Mouse (Mus musculus): ENCODE results near the gene Vil1. TPM values are rescaled to one million over a fixed set of nuclear protein-coding genes. Genes with fewer than 3 reads are reported as not detected.

Vil1 gene
- polyA plus RNA-seq, 1 experiment from 2014 or later, result 0.81 TPM

DNA sequence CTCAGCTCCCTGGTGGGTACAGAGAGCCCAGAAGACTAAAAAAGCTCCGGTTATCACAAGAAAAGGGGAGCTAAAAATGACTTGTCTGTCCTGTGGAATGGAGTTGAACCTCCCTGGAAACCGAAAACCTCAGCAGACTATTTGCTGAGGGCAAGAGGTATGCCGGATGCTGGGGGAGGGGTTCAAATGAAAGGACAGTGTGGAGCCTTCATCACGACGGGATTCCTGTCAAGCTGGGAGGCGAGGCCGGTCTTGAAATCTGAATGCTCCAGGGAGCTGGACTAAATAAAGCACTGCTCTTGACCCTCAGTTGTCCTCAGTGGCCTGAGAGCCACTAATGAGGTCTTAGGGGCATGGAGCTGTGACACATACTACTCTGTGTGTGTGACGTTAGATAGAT is 14.0 kb downstream of the Vil1 start:
- 0 out of 2 replicates have a peak, but pooled peaks cover 19% of the 10 kb centered on the region for H3K27me3 ChIP-seq (replicated peaks)
- H3K4me3 ChIP-seq, result no peak overlapping the region
- H3K27ac ChIP-seq, result no peak overlapping the region
- no peaks in the 10 kb centered on the region for H3K9me3 ChIP-seq (replicated peaks)
- no peak for ATAC-seq
- no peaks in the 10 kb centered on the region for H3K4me1 ChIP-seq
- 44% methylated on average over 8 of the region's 8 CpGs for WGBS (ENCODE audit: insufficient replicate concordance)
- H3K36me3 ChIP-seq, result no peaks in the 10 kb centered on the region
- no peak overlapping the region for H3K4me2 ChIP-seq
- no peak overlapping the region for H3K9ac ChIP-seq

DNA sequence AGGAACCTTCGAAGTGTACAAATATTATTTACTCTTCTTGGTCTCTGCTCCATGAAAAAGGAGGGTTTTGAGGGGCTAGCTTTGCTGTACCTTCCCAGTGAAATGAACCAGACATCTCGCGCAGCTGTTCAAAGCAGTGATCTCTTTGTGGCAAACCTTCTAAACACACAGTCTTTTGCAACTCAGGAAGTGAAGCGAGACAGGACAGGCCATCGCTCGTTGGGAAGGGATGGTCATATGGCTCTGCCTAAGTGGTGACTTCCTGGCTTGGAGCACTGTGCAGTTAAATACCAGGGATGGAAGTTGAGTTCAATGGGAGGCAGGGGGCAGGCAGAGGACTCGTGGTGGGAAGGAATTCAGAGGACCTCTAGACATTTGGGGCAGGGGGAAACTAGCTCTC is 16.7 kb downstream of the Vil1 start:
- 0 out of 2 replicates have a peak, but pooled peaks cover 9% of the 10 kb centered on the region for H3K27me3 ChIP-seq (replicated peaks)
- H3K27ac ChIP-seq, result no peak overlapping the region
- H3K4me3 ChIP-seq, result no peak overlapping the region
- no peaks in the 10 kb centered on the region for H3K9me3 ChIP-seq (replicated peaks)
- H3K36me3 ChIP-seq, result no peaks in the 10 kb centered on the region
- ATAC-seq, result no peak
- H3K4me1 ChIP-seq, result peaks cover 7% of the 10 kb centered on the region; the same call in 1 of the 2 replicates
- 34% methylated on average over 7 of the region's 7 CpGs for WGBS (ENCODE audit: insufficient replicate concordance)
- no peak overlapping the region for H3K9ac ChIP-seq
- H3K4me2 ChIP-seq, result no peak overlapping the region

DNA sequence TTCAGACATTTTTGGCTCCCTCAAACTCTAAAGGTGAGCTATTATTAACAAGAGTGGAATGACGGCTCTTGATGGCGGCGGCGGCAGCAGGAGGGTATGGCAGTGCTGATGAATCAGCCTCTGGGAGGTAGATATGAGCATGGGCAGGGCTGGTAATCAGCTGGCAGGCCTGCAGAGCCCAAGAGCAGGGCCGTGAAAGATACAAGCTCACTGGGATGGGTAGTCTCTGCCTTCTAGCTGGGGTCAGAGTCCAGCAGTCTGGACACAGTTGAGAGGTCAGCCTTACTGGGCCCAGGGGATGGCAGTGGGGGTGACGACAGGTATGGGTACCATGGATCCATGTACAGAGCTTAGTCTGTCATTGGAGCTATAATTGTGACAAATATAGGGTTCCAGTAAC is 24.0 kb downstream of the Vil1 start:
- Histone ChIP-seq H3K9ac (no peak overlapping the region), H3K9me3 (replicated peaks) (no peaks in the 10 kb centered on the region), H3K4me1 (peaks cover 43% of the 10 kb centered on the region), H3K4me2 (no peak overlapping the region), H3K36me3 (peaks cover 40% of the 10 kb centered on the region), H3K27ac (peak overlapping the region; percentile 6; the same call in 1 of the 2 replicates), H3K27me3 (replicated peaks) (no peaks in the 10 kb centered on the region), H3K4me3 (no peak overlapping the region)
- ATAC-seq, result peak; percentile 71
- 66% methylated on average over 6 of the region's 6 CpGs for WGBS (ENCODE audit: insufficient replicate concordance)

DNA sequence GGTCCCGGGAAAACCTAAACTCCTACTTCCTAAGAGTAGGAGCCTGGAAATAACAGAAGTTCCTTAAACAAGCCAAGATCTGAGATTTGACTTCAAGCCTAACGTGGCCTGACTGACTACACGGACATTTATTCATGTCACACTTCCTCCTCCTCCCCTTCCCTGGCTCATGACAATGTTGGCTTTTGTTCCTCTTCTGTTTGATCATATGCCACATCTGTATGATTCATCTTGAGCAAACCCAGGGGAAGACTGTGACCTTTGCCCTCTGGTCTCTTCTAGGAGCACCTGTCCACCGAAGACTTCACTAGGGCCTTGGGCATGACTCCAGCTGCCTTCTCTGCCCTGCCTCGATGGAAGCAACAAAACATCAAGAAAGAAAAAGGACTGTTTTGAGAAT is 25.4 kb downstream of the Vil1 start:
- no peaks in the 10 kb centered on the region for H3K9me3 ChIP-seq (replicated peaks)
- no peak for ATAC-seq
- no peaks in the 10 kb centered on the region for H3K27me3 ChIP-seq (replicated peaks)
- H3K9ac ChIP-seq, result no peak overlapping the region
- H3K4me2 ChIP-seq, result no peak overlapping the region
- peaks cover 54% of the 10 kb centered on the region for H3K36me3 ChIP-seq
- H3K4me3 ChIP-seq, result no peak overlapping the region
- H3K27ac ChIP-seq, result no peak overlapping the region
- WGBS (ENCODE audit: insufficient replicate concordance), result 70% methylated on average over 5 of the region's 5 CpGs
- peaks cover 36% of the 10 kb centered on the region for H3K4me1 ChIP-seq

DNA sequence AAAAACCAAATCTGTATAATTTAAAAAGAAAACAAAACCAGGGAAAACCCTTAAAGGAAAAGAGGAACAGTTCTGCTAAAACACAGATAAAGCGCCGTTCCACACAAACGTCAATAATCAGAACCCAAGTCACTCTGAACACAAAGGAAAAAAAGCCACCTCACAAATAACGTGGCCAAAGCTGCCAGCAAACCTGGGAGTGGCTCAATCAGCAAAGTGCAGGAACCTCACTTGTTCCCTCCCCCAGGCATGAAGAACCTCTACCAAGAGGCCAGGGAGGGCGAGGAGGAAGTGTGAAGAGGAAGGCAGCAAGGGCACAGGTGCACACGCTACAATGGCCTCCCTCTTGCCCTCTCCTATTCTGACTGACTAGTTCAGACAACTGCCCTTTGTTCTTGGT is 26.4 kb downstream of the Vil1 start:
- Histone ChIP-seq H3K36me3 (peaks cover 64% of the 10 kb centered on the region), H3K4me3 (no peak overlapping the region), H3K27me3 (replicated peaks) (no peaks in the 10 kb centered on the region), H3K4me1 (peaks cover 35% of the 10 kb centered on the region), H3K9me3 (replicated peaks) (no peaks in the 10 kb centered on the region), H3K4me2 (no peak overlapping the region), H3K27ac (peak overlapping the region; percentile 33), H3K9ac (no peak overlapping the region)
- WGBS (ENCODE audit: insufficient replicate concordance), result 24% methylated on average over 6 of the region's 6 CpGs
- ATAC-seq, result peak; percentile 78

DNA sequence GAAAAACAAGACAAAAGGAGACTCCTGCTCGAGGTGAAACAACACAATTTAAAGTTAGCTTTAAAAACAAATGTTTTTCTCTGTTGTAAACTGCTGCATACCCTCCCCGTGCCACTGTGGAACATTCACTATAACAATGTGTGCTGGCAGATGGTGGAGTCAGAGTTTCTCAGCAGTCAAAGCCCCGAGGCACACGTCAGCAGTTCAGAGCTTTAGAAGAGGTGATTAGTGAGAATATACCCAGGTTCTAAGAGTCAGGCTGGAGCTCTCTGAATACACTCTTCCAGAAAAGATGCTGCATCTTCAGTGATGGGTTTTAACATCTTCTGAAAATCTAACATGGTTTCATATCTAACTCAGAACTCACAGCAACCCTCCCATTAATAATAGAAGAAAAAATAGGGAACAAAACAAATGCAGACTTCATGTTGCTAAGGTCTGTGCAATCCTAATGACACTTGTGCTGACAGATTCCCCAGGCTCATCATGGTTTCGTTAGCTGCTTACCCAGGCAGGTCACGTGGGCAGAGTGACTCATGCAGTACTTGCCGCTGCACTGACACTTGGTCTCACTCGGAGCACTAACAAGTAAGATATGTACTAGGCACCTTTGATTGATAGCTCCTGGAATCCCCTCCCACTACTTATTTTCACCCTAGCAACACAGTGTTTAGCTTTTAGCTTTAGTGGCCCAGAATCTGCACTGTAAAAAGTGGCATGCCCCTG is 28.7 kb downstream of the Vil1 start:
- H3K27me3 ChIP-seq (replicated peaks), result no peaks in the 10 kb centered on the region
- peaks cover 29% of the 10 kb centered on the region for H3K4me1 ChIP-seq
- 68% methylated on average over 8 of the region's 8 CpGs for WGBS (ENCODE audit: insufficient replicate concordance)
- H3K27ac ChIP-seq, result no peak overlapping the region
- no peak overlapping the region for H3K4me2 ChIP-seq
- no peak overlapping the region for H3K4me3 ChIP-seq
- H3K9me3 ChIP-seq (replicated peaks), result no peaks in the 10 kb centered on the region
- H3K9ac ChIP-seq, result no peak overlapping the region
- no peak for ATAC-seq
- H3K36me3 ChIP-seq, result peaks cover 83% of the 10 kb centered on the region

DNA sequence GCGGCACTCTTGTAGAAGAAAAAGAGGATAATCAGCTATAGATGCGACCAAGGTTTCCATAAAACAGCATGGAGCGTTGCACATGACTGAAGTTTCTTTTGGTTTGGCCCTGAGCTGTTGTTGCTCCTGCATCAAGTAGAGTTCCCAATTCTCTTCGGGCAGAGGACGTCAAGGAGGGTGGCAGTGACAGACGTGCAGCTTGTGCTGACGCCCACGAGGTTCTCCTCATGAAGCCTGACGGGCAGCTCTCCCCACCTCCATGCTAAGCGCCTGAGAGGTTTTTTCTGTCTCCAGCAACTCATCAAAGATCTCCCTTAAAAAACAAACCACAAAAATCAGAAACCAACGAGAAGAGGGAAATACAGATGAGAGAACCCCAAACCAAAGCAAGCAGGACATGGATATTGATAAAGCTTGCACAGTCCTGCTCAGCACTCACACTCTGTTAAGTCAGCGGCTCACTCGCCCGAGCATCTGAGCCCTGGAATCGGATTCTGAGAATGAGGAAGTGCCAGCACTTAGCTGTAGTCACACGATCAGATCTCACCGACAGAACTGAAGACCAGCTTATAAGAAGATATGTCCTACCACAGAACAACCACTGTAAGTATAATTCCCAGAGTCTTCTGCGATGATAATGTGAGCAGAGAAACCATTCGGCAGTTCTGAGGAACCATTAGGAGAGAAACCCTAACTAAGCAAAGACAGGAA is 30.1 kb downstream of the Vil1 start:
- peaks cover 22% of the 10 kb centered on the region for H3K4me1 ChIP-seq

DNA sequence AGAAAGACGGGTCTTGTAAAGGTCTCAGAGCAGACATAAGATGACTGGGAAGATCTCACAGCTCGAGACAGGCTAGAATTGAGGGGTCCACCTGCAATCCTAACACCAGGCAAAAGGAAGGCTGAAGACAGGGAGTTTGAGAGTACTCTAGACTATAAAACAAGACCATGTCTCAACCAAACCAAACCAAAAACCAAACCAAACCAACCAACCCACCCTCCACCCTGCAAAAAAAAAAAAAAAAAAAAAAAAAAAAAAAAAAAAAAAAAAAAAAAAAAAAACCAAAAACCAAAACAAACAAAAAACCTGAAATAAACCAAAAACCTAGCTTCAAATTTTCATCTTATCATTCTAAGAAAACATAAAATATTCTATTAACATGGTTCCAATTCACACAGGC is 35.4 kb downstream of the Vil1 start:
- no peaks in the 10 kb centered on the region for H3K9me3 ChIP-seq (replicated peaks)
- H3K9ac ChIP-seq, result no peak overlapping the region
- no peaks in the 10 kb centered on the region for H3K27me3 ChIP-seq (replicated peaks)
- no peaks in the 10 kb centered on the region for H3K4me1 ChIP-seq
- no peak overlapping the region for H3K4me3 ChIP-seq
- H3K36me3 ChIP-seq, result peaks cover 83% of the 10 kb centered on the region
- H3K27ac ChIP-seq, result no peak overlapping the region
- ATAC-seq, result no peak
- H3K4me2 ChIP-seq, result no peak overlapping the region
- 87% methylated on average over 2 of the region's 2 CpGs for WGBS (ENCODE audit: insufficient replicate concordance)

More for the DNA sequence above, 30.1 kb downstream of the Vil1 start:
- Histone ChIP-seq H3K4me3 (no peak overlapping the region), H3K4me2 (no peak overlapping the region), H3K27ac (no peak overlapping the region), H3K36me3 (peaks cover 80% of the 10 kb centered on the region), H3K9me3 (replicated peaks) (no peaks in the 10 kb centered on the region), H3K9ac (no peak overlapping the region), H3K27me3 (replicated peaks) (no peaks in the 10 kb centered on the region)
- no peak for ATAC-seq
- 68% methylated on average over 19 of the region's 19 CpGs for WGBS (ENCODE audit: insufficient replicate concordance)

DNA sequence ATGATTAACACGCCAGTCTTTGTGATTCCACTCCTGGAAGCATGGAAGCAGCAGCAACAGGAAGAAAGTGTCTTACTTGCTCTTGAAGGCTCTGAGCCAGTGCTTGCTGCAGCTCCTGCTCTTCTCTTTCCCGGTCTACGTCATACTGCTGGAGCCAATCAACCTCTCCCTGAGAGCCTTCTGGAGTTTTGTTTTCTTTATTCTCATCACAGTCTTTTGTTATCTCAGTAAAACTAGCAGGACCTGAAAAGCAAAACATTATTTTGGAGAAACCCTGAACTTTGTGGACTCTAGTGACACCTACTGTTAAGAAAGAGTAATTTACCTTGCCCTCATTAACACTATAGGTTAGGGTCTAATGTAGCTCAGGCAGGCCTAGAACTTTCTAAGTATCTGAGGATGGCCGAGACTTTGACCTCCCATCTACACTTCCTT is 43.5 kb downstream of the Vil1 start:
- Histone ChIP-seq H3K4me2 (no peak overlapping the region), H3K9ac (no peak overlapping the region), H3K27ac (no peak overlapping the region), H3K4me3 (no peak overlapping the region), H3K9me3 (replicated peaks) (no peaks in the 10 kb centered on the region), H3K27me3 (replicated peaks) (no peaks in the 10 kb centered on the region), H3K4me1 (no peaks in the 10 kb centered on the region), H3K36me3 (peaks cover 96% of the 10 kb centered on the region)
- no peak for ATAC-seq
- 73% methylated on average over 4 of the region's 4 CpGs for WGBS (ENCODE audit: insufficient replicate concordance)

DNA sequence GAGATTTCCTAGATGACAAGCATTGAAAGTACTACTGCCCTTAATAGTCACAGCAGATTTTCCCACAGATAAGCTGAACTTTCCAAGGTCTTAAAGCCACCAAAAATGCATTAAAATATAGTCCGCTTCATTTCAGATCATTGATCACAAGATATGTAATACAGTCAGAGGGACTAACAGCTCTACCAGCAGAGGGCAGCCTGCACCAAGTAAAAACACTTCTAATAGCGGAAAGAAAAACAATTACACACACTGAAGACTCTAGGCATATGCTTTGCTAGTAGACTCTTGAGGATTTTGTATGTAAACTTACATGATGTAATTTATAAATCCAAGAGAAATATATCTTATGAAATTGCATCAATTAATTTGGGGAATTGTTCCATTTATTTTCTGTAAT is 51.1 kb downstream of the Vil1 start:
- H3K4me2 ChIP-seq, result no peak overlapping the region
- H3K9ac ChIP-seq, result no peak overlapping the region
- no peaks in the 10 kb centered on the region for H3K27me3 ChIP-seq (replicated peaks)
- peaks cover 71% of the 10 kb centered on the region for H3K36me3 ChIP-seq
- no peak overlapping the region for H3K27ac ChIP-seq
- WGBS (ENCODE audit: insufficient replicate concordance), result 84% methylated on average over 2 of the region's 2 CpGs
- H3K9me3 ChIP-seq (replicated peaks), result no peaks in the 10 kb centered on the region
- no peak overlapping the region for H3K4me3 ChIP-seq
- ATAC-seq, result no peak
- no peaks in the 10 kb centered on the region for H3K4me1 ChIP-seq

Measured in liver, embryonic 12.5 days (tissue).